Mouse (Mus musculus): ENCODE measurements around the gene Psapl1. TPM values are rescaled to one million over a fixed set of nuclear protein-coding genes. Genes with fewer than 3 reads are reported as not detected.
"Not testable (repeated sequence)": the region's sequence is repeated elsewhere in the genome, so short reads cannot be mapped to it uniquely, and the experiment has no call there.

Gene Psapl1
- polyA plus RNA-seq, 1 experiment from 2014 or later: 0.13 TPM

- Histone ChIP-seq H3K4me3 (ENCODE audit: low read length) (no peak overlapping the region), H3K4me2 (ENCODE audit: low read depth, low read length) (no peak overlapping the region), H3K9me3 (ENCODE audit: control insufficient read depth, low read length) (no peaks in the 10 kb centered on the region), H3K36me3 (ENCODE audit: control insufficient read depth, insufficient read depth, low read length) (no peaks in the 10 kb centered on the region), H3K27me3 (ENCODE audit: control insufficient read depth, insufficient read depth, low read depth, low read length) (no peaks in the 10 kb centered on the region), H3K9ac (ENCODE audit: low read length) (no peak overlapping the region), H3K4me1 (replicated peaks; ENCODE audit: control insufficient read depth, insufficient read depth, low read length) (no peaks in the 10 kb centered on the region), H3K27ac (ENCODE audit: low read length) (no peak overlapping the region)
- 67% methylated on average over 6 of the region's 6 CpGs for WGBS
- ATAC-seq (ENCODE audit: low read depth): 0 out of 2 replicates have a peak, but pooled peaks have one; percentile 10
Observed at GRCm38 (mm10) chr5:36223787-36224186, 20.0 kb downstream of the Psapl1 start.

- Histone ChIP-seq H3K27me3 (ENCODE audit: control insufficient read depth, insufficient read depth, low read depth, low read length) (no peaks in the 10 kb centered on the region), H3K36me3 (ENCODE audit: control insufficient read depth, insufficient read depth, low read length) (no peaks in the 10 kb centered on the region), H3K4me1 (replicated peaks; ENCODE audit: control insufficient read depth, insufficient read depth, low read length) (no peaks in the 10 kb centered on the region), H3K4me3 (ENCODE audit: low read length) (no peak overlapping the region), H3K27ac (ENCODE audit: low read length) (peak overlapping the region; percentile 29; the same call in 1 of the 2 replicates), H3K4me2 (ENCODE audit: low read depth, low read length) (no peak overlapping the region), H3K9me3 (ENCODE audit: control insufficient read depth, low read length) (no peaks in the 10 kb centered on the region), H3K9ac (ENCODE audit: low read length) (peak overlapping the region; percentile 21; the same call in 1 of the 2 replicates)
- ATAC-seq (ENCODE audit: low read depth): no peak
- 65% methylated on average over 7 of the region's 7 CpGs for WGBS
Observed at GRCm38 (mm10) chr5:36225855-36226254, 22.0 kb downstream of the Psapl1 start.

DNA sequence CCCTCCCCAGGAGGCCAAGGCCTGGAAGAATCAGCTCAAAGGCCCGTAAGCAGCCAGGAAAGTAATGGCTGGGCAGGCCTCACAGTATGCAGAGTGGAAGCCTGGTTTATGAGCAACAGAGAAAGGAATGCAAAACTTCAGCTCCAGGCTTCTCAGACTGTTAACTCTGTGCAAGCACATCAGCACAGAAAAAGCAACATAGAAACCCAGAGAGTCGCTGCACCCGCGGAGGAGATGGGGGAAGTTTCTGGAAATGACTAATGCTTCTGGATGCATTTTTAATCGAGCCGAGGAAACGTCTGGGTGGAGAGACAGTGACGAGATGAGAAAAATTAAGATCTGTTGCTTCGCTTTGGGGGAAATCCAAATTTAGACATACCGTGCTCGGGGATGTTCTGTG is 22.5 kb downstream of the Psapl1 start:
- Histone ChIP-seq H3K4me2 (ENCODE audit: low read depth, low read length) (no peak overlapping the region), H3K9me3 (ENCODE audit: control insufficient read depth, low read length) (no peaks in the 10 kb centered on the region), H3K27me3 (ENCODE audit: control insufficient read depth, insufficient read depth, low read depth, low read length) (no peaks in the 10 kb centered on the region), H3K4me1 (replicated peaks; ENCODE audit: control insufficient read depth, insufficient read depth, low read length) (no peaks in the 10 kb centered on the region), H3K36me3 (ENCODE audit: control insufficient read depth, insufficient read depth, low read length) (no peaks in the 10 kb centered on the region), H3K9ac (ENCODE audit: low read length) (peak overlapping the region; percentile 21; the same call in 1 of the 2 replicates), H3K4me3 (ENCODE audit: low read length) (no peak overlapping the region), H3K27ac (ENCODE audit: low read length) (peak overlapping the region; percentile 29; the same call in 1 of the 2 replicates)
- ATAC-seq (ENCODE audit: low read depth): no peak
- 45% methylated on average over 11 of the region's 11 CpGs for WGBS

- H3K4me3 ChIP-seq (ENCODE audit: low read length): no peak overlapping the region
- no peaks in the 10 kb centered on the region for H3K36me3 ChIP-seq (ENCODE audit: control insufficient read depth, insufficient read depth, low read length)
- H3K4me2 ChIP-seq (ENCODE audit: low read depth, low read length): no peak overlapping the region
- 60% methylated on average over 23 of the region's 23 CpGs for WGBS
- H3K27ac ChIP-seq (ENCODE audit: low read length): no peak overlapping the region
- no peak for ATAC-seq (ENCODE audit: low read depth)
- no peak overlapping the region for H3K9ac ChIP-seq (ENCODE audit: low read length)
- H3K9me3 ChIP-seq (ENCODE audit: control insufficient read depth, low read length): no peaks in the 10 kb centered on the region
- no peaks in the 10 kb centered on the region for H3K27me3 ChIP-seq (ENCODE audit: control insufficient read depth, insufficient read depth, low read depth, low read length)
- no peaks in the 10 kb centered on the region for H3K4me1 ChIP-seq (replicated peaks; ENCODE audit: control insufficient read depth, insufficient read depth, low read length)
Observed at GRCm38 (mm10) chr5:36228405-36229370, 24.9 kb downstream of the Psapl1 start.

DNA sequence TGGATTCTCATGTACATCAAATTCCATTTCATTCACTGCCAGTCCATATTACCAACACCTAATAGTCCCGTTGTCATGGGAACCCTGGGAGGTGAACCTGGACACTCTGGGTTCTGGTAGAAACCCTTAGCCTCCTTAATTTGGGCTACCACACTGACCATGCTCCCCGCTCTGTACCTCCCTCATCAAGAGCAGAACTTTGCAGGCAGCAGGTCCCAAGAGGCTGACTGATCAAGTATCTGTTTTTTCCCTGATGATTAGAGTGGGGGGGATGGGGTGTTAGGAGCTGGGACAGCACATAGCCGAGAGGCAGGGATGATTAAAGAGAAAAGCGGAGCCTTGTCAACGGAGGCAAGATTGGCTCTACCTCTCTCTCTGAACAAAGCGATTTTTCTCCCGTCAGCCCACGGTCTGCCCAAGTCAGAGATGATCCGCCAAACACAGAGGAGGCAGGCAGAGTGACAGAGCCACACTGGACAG is 26.5 kb downstream of the Psapl1 start:
- Histone ChIP-seq H3K9me3 (ENCODE audit: control insufficient read depth, low read length) (no peaks in the 10 kb centered on the region), H3K4me2 (ENCODE audit: low read depth, low read length) (no peak overlapping the region), H3K27ac (ENCODE audit: low read length) (no peak overlapping the region), H3K4me3 (ENCODE audit: low read length) (no peak overlapping the region), H3K4me1 (replicated peaks; ENCODE audit: control insufficient read depth, insufficient read depth, low read length) (no peaks in the 10 kb centered on the region), H3K27me3 (ENCODE audit: control insufficient read depth, insufficient read depth, low read depth, low read length) (no peaks in the 10 kb centered on the region), H3K9ac (ENCODE audit: low read length) (no peak overlapping the region), H3K36me3 (ENCODE audit: control insufficient read depth, insufficient read depth, low read length) (no peaks in the 10 kb centered on the region)
- no peak for ATAC-seq (ENCODE audit: low read depth)
- 36% methylated on average over 9 of the region's 9 CpGs for WGBS

- 90% methylated on average over 8 of the region's 10 CpGs for WGBS
- not testable (repeated sequence) for H3K27ac ChIP-seq (ENCODE audit: low read length); ATAC-seq (ENCODE audit: low read depth); H3K9me3 ChIP-seq (ENCODE audit: control insufficient read depth, low read length); H3K4me2 ChIP-seq (ENCODE audit: low read depth, low read length); H3K27me3 ChIP-seq (ENCODE audit: control insufficient read depth, insufficient read depth, low read depth, low read length); H3K4me1 ChIP-seq (replicated peaks; ENCODE audit: control insufficient read depth, insufficient read depth, low read length); H3K9ac ChIP-seq (ENCODE audit: low read length); H3K36me3 ChIP-seq (ENCODE audit: control insufficient read depth, insufficient read depth, low read length); H3K4me3 ChIP-seq (ENCODE audit: low read length)
Observed at GRCm38 (mm10) chr5:36237526-36237925, 33.7 kb downstream of the Psapl1 start.

- Histone ChIP-seq H3K9me3 (ENCODE audit: control insufficient read depth, low read length) (no peaks in the 10 kb centered on the region), H3K4me1 (replicated peaks; ENCODE audit: control insufficient read depth, insufficient read depth, low read length) (peaks cover 5% of the 10 kb centered on the region), H3K4me2 (ENCODE audit: low read depth, low read length) (no peak overlapping the region), H3K4me3 (ENCODE audit: low read length) (no peak overlapping the region), H3K36me3 (ENCODE audit: control insufficient read depth, insufficient read depth, low read length) (no peaks in the 10 kb centered on the region), H3K27ac (ENCODE audit: low read length) (no peak overlapping the region), H3K9ac (ENCODE audit: low read length) (no peak overlapping the region), H3K27me3 (ENCODE audit: control insufficient read depth, insufficient read depth, low read depth, low read length) (no peaks in the 10 kb centered on the region)
- ATAC-seq (ENCODE audit: low read depth): no peak
- 76% methylated on average over 3 of the region's 3 CpGs for WGBS
Observed at GRCm38 (mm10) chr5:36248022-36248421, 44.2 kb downstream of the Psapl1 start.

DNA sequence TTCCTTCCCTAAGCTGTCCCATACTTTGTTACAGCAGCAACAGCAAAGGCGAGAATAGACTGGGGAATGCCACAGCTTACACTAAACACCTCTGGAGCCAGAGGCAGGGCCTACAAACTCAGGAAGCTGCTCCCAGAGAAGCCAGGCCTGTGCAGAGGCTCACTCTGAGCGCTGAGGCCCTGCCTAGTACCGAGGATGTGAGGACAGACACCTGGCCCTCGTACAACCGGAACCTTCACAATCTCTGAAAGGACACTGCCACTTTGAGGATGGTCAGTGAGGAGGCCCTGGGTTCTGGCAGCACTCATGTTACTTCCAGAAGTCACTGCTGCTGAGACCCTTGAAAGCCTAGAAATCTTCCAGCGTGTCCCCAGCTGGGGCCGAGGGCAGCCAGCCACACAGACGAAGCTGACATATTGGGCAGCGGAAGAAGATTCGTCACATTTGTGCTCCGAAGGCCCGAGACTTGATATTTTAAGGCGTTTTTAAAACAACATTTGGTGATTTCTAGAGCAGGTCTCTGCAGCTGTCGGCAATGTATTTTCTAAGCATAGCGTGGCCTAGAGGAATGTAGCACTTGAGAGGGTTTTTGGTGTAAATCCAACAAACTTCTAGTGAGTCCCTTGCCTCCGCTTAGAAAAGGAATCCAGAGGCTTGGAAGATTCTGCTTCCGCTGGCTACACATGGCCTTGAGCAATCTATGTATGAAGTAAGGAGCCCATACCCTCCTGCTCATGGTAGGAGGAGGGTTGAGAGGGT is 49.1 kb downstream of the Psapl1 start:
- ATAC-seq (ENCODE audit: low read depth): peak; percentile 61; the same call in 1 of the 2 replicates
- 58% methylated on average over 17 of the region's 17 CpGs for WGBS
- no peaks in the 10 kb centered on the region for H3K9me3 ChIP-seq (ENCODE audit: control insufficient read depth, low read length)

More for the DNA sequence above, 49.1 kb downstream of the Psapl1 start:
- H3K4me3 ChIP-seq (ENCODE audit: low read length): no peak overlapping the region
- peaks cover 24% of the 10 kb centered on the region for H3K4me1 ChIP-seq (replicated peaks; ENCODE audit: control insufficient read depth, insufficient read depth, low read length)
- H3K9ac ChIP-seq (ENCODE audit: low read length): peak overlapping the region; percentile 23; the same call in 1 of the 2 replicates
- peak overlapping the region; percentile 49; the same call in 1 of the 2 replicates for H3K27ac ChIP-seq (ENCODE audit: low read length)
- no peaks in the 10 kb centered on the region for H3K36me3 ChIP-seq (ENCODE audit: control insufficient read depth, insufficient read depth, low read length)
- no peaks in the 10 kb centered on the region for H3K27me3 ChIP-seq (ENCODE audit: control insufficient read depth, insufficient read depth, low read depth, low read length)
- H3K4me2 ChIP-seq (ENCODE audit: low read depth, low read length): no peak overlapping the region

All from lung, embryonic 16.5 days (tissue).